Mouse (Mus musculus): ENCODE data around the gene Fignl2. TPM values are rescaled to one million over a fixed set of nuclear protein-coding genes. Genes with fewer than 3 reads are reported as not detected.

Gene Fignl2
- polyA plus RNA-seq, 1 experiment from 2014 or later, result 2.1 TPM

DNA sequence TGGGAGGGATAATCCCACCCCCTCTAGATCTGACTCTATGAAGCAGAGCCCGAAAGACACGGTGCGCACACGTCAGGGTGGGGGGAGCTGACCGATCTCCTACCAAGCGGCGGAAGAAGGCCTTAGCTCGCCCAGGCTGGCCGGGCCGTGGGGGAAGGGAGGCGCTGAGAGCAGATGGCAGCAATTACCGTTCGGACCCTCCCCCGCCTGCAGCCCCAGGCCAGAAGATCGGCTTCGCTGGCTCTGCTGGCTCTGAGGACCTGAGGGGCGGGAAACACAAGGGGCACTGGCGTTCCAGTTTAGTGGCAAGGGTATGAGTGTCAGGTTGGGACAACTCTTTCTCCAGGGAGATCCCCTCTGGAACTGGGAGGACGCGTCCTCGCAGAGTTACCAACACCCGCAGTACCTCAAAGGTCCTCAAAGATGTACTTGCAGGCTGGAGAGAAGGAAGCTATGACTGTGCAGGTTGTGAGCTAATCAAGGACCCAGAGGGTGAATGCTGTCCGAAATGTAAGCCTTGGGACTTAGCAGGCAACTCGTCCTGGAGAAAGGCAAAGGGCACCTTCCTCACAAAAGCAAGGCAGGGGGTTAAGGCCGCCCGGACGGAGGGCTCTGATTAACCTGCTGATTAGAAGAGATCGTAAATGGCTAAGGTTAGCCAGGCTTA lies 19.8 kb upstream of the Fignl2 start:
- Histone ChIP-seq H3K4me2 (replicated peaks; ENCODE audit: low read depth, low read length) (peak overlapping the region; percentile 28), H3K27ac (ENCODE audit: low read depth, low read length) (peak overlapping the region; percentile 79), H3K27me3 (ENCODE audit: control insufficient read depth, insufficient read depth, low read length) (no peaks in the 10 kb centered on the region), H3K4me3 (ENCODE audit: low read depth, low read length) (peak overlapping the region; percentile 12; the same call in 1 of the 2 replicates), H3K9ac (ENCODE audit: low read depth, low read length) (0 out of 2 replicates have a peak overlapping the region, but pooled peaks have one; percentile 31), H3K9me3 (ENCODE audit: control insufficient read depth, low read length) (no peaks in the 10 kb centered on the region), H3K4me1 (replicated peaks; ENCODE audit: control insufficient read depth, insufficient read depth, low read length) (peaks cover 23% of the 10 kb centered on the region), H3K36me3 (ENCODE audit: control insufficient read depth, insufficient read depth, low read length) (no peaks in the 10 kb centered on the region)
- DNase-seq (ENCODE audit: low spot score) (peak; percentile 87), ATAC-seq (ENCODE audit: low FRiP score) (peak; percentile 57)
- WGBS, result 2% methylated on average over 28 of the region's 28 CpGs

DNA sequence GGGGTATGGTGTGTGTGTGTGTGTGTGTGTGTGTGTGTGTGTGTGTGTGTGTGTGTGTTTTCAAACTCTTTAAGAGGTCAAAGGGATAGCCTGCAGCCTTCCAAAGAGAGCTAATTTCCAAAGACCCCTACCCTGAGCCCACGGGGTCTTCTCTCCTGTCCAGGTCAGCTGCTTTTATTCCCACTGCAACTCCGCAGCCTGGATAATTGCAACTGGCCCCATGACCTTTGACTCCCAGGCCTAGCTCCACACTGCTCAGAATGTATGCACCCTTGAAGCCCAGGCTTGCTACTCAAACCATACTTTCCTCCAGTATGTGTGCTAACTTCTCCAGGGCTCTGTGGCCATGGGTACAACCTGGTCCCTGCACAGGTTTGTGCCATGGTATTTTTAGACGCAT lies 17.0 kb upstream of the Fignl2 start:
- 36% methylated on average over 3 of the region's 3 CpGs for WGBS
- no peak overlapping the region for H3K4me3 ChIP-seq (ENCODE audit: low read depth, low read length)
- no peaks in the 10 kb centered on the region for H3K36me3 ChIP-seq (ENCODE audit: control insufficient read depth, insufficient read depth, low read length)
- no peaks in the 10 kb centered on the region for H3K27me3 ChIP-seq (ENCODE audit: control insufficient read depth, insufficient read depth, low read length)
- no peaks in the 10 kb centered on the region for H3K9me3 ChIP-seq (ENCODE audit: control insufficient read depth, low read length)
- DNase-seq (ENCODE audit: low spot score), result no peak
- H3K27ac ChIP-seq (ENCODE audit: low read depth, low read length), result peak overlapping the region; percentile 30; the same call in 1 of the 2 replicates
- ATAC-seq (ENCODE audit: low FRiP score), result no peak
- no peak overlapping the region for H3K4me2 ChIP-seq (replicated peaks; ENCODE audit: low read depth, low read length)
- H3K4me1 ChIP-seq (replicated peaks; ENCODE audit: control insufficient read depth, insufficient read depth, low read length), result peaks cover 29% of the 10 kb centered on the region
- no peak overlapping the region for H3K9ac ChIP-seq (ENCODE audit: low read depth, low read length)

DNA sequence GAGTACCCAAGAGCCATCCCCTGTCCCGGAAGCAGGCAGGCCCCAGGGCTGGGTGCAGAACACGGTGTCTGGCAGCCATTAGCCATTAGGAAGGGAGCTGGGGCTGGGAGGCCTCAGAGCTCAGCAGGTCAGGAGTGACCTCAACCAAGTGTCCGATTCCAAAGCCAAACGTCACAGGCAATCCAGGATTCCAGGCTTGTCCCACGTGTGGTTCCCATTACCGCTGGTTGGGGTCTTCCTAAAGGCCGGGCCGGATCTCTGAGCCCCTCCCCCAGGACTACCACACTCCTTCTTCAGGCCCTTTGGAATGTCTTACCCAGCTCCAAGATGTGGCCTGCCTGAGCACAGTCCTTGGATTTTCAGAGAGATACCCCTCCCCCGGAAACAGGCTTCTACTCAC lies 16.6 kb upstream of the Fignl2 start:
- Histone ChIP-seq H3K27me3 (ENCODE audit: control insufficient read depth, insufficient read depth, low read length) (no peaks in the 10 kb centered on the region), H3K9ac (ENCODE audit: low read depth, low read length) (no peak overlapping the region), H3K27ac (ENCODE audit: low read depth, low read length) (no peak overlapping the region), H3K4me1 (replicated peaks; ENCODE audit: control insufficient read depth, insufficient read depth, low read length) (peaks cover 29% of the 10 kb centered on the region), H3K36me3 (ENCODE audit: control insufficient read depth, insufficient read depth, low read length) (no peaks in the 10 kb centered on the region), H3K9me3 (ENCODE audit: control insufficient read depth, low read length) (no peaks in the 10 kb centered on the region), H3K4me2 (replicated peaks; ENCODE audit: low read depth, low read length) (no peak overlapping the region), H3K4me3 (ENCODE audit: low read depth, low read length) (no peak overlapping the region)
- WGBS, result 65% methylated on average over 9 of the region's 9 CpGs
- no peak for ATAC-seq (ENCODE audit: low FRiP score)
- DNase-seq (ENCODE audit: low spot score), result peak; percentile 46

DNA sequence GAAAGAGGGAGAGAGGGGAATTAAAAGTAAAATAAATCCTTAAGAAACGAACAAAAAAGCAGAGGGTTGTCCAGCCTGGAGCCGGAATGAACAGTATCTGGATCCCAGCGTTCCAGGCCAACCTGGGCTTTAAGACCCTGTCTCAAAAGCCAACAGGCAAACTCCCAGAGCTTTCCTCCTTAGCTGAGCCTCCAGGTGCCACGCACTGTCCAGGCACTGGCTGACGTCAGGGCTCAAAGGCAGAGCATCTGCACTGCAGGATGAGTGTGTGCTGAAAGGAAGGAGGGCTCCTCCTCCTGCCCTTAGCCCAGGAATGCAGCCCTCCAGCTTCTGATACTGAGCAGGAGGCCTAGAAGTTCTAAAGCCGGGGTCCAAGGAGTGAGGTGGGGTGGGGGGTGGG lies 15.6 kb upstream of the Fignl2 start:
- Histone ChIP-seq H3K27me3 (ENCODE audit: control insufficient read depth, insufficient read depth, low read length) (no peaks in the 10 kb centered on the region), H3K9me3 (ENCODE audit: control insufficient read depth, low read length) (no peaks in the 10 kb centered on the region), H3K36me3 (ENCODE audit: control insufficient read depth, insufficient read depth, low read length) (no peaks in the 10 kb centered on the region), H3K4me3 (ENCODE audit: low read depth, low read length) (no peak overlapping the region), H3K4me2 (replicated peaks; ENCODE audit: low read depth, low read length) (no peak overlapping the region), H3K27ac (ENCODE audit: low read depth, low read length) (peak overlapping the region; percentile 59), H3K4me1 (replicated peaks; ENCODE audit: control insufficient read depth, insufficient read depth, low read length) (peaks cover 29% of the 10 kb centered on the region), H3K9ac (ENCODE audit: low read depth, low read length) (no peak overlapping the region)
- DNase-seq (ENCODE audit: low spot score) (no peak), ATAC-seq (ENCODE audit: low FRiP score) (no peak)
- WGBS, result 43% methylated on average over 6 of the region's 6 CpGs

DNA sequence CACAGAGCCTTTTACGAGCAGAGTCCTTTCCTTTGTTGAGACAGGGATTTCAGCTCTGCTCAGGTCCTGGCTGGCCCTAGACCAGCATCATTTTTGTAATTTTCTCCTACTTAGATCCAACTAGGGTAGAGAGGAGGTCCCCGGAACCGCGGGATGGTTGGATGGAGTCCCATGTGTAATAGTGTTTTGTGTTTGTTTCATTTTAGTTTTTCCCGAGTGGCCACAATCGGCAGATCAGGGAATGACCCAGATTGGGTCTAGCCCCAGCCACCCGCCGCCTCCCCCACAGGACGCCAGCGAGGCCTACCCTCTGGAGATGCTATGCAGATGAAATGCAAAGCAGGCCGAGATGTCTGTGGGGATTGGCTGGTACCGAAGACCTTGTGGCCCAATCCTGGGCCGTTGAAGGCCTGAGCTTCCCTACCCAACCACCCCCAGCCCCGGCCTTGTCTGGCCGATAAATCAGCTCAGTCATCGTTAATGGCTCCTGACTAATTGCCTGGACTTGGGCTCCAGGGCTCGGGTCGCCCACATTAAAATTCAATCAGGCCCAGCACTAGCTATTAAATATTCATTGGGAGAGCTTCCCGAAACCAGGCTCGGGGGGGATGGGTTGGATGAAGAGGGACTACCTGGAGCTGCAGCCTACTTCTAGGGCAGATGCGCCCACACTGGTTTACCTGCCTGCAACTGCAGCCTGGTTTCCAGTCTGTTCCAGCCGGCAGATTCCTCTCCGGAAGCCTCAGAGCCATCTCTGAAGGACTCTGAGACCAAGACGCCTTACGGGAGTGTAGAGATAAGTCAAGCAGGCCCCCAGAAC lies 14.7 kb upstream of the Fignl2 start:
- ATAC-seq (ENCODE audit: low FRiP score) (peak; percentile 94), DNase-seq (ENCODE audit: low spot score) (peak; percentile 83)
- Histone ChIP-seq H3K4me1 (replicated peaks; ENCODE audit: control insufficient read depth, insufficient read depth, low read length) (peaks cover 22% of the 10 kb centered on the region), H3K36me3 (ENCODE audit: control insufficient read depth, insufficient read depth, low read length) (no peaks in the 10 kb centered on the region), H3K9ac (ENCODE audit: low read depth, low read length) (peak overlapping the region; percentile 47), H3K27ac (ENCODE audit: low read depth, low read length) (peak overlapping the region; percentile 89), H3K4me3 (ENCODE audit: low read depth, low read length) (no peak overlapping the region), H3K4me2 (replicated peaks; ENCODE audit: low read depth, low read length) (peak overlapping the region; percentile 19), H3K27me3 (ENCODE audit: control insufficient read depth, insufficient read depth, low read length) (no peaks in the 10 kb centered on the region), H3K9me3 (ENCODE audit: control insufficient read depth, low read length) (no peaks in the 10 kb centered on the region)
- 8% methylated on average over 25 of the region's 25 CpGs for WGBS

DNA sequence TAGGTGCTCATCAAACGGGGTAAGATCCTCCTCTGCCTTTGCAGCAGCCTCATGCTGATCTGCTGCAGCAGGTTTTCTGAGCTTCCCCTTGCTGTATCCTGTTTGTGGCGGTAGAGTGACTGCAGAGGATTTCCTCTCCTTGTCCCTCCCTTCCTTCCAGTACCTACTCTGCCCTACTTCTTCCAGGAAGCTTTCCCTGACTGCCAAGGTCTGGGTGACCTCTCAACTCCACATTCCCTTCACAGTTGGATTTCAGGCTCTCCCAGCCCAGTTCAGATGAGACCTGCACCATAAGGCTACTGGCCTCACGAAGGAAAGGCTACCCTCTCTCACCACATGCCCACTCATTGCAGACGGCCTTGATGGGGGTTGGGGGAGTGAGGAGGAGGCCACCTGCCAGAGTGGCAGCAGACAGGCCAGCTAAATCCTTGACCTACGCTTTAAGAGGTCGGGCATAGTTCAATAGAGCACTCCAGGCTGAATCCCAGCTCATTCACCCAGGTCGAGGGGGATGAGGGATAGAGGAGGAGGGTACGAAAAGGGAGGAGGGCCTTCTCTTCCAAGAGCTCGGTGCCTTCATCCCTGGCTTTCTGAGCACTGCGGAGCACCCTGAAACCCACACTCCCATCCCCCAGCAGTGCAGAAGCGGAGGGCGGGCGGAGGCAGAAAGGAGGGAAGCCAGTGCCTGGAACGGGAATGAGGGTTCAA lies 13.9 kb upstream of the Fignl2 start:
- no peaks in the 10 kb centered on the region for H3K36me3 ChIP-seq (ENCODE audit: control insufficient read depth, insufficient read depth, low read length)
- H3K27ac ChIP-seq (ENCODE audit: low read depth, low read length), result peak overlapping the region; percentile 89
- peaks cover 15% of the 10 kb centered on the region for H3K4me1 ChIP-seq (replicated peaks; ENCODE audit: control insufficient read depth, insufficient read depth, low read length)
- H3K27me3 ChIP-seq (ENCODE audit: control insufficient read depth, insufficient read depth, low read length), result no peaks in the 10 kb centered on the region
- H3K9me3 ChIP-seq (ENCODE audit: control insufficient read depth, low read length), result no peaks in the 10 kb centered on the region
- H3K9ac ChIP-seq (ENCODE audit: low read depth, low read length), result peak overlapping the region; percentile 47
- peak overlapping the region; percentile 19 for H3K4me2 ChIP-seq (replicated peaks; ENCODE audit: low read depth, low read length)
- H3K4me3 ChIP-seq (ENCODE audit: low read depth, low read length), result no peak overlapping the region
- DNase-seq (ENCODE audit: low spot score) (peak; percentile 58), ATAC-seq (ENCODE audit: low FRiP score) (no peak; the same call in 1 of the 2 replicates)
- WGBS, result 18% methylated on average over 14 of the region's 14 CpGs

DNA sequence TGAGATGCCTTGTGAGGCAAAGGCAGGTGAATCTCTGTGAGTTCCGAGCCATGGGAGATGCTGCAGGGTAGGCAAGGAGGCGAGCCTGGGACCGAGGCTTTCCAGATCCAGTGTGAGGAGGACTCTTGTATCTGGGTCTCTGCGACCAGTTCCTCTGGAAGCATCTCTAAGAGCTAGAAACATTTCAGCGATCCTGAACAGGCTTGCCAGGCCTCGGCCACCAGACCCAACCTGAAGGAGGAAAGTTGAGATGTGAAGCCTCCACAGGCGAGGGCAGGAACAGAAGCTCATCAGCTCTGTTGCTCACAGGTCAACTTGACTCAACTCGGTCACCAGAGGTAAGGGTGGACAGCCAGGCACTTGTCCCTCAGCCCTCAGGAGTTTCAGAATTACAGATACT lies 13.2 kb upstream of the Fignl2 start:
- DNase-seq (ENCODE audit: low spot score), result no peak
- H3K4me1 ChIP-seq (replicated peaks; ENCODE audit: control insufficient read depth, insufficient read depth, low read length), result peaks cover 14% of the 10 kb centered on the region

DNA sequence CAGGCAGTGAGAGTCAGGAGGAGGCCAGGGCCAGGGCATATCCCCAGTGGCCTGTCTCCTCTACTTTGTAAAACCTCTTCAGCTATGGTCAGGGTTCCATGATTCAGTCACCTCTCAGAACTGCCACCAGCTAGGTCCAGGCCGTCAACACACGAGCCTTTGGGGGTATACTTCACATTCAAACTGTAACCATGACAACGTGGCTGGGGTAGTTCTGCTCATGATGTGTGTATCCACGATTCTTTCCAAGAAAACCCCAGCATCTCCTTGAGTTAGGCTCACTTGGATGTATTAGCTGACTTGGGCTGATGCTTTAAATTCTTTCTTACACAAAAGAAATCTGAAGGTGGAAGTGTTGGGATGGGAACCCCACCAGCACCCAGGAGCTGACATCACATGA lies 9.9 kb upstream of the Fignl2 start:
- H3K36me3 ChIP-seq (ENCODE audit: control insufficient read depth, insufficient read depth, low read length), result no peaks in the 10 kb centered on the region
- H3K4me3 ChIP-seq (ENCODE audit: low read depth, low read length), result no peak overlapping the region
- H3K4me1 ChIP-seq (replicated peaks; ENCODE audit: control insufficient read depth, insufficient read depth, low read length), result peaks cover 6% of the 10 kb centered on the region
- no peaks in the 10 kb centered on the region for H3K27me3 ChIP-seq (ENCODE audit: control insufficient read depth, insufficient read depth, low read length)
- H3K9ac ChIP-seq (ENCODE audit: low read depth, low read length), result no peak overlapping the region
- no peak for ATAC-seq (ENCODE audit: low FRiP score)
- no peak overlapping the region for H3K4me2 ChIP-seq (replicated peaks; ENCODE audit: low read depth, low read length)
- DNase-seq (ENCODE audit: low spot score), result no peak
- H3K9me3 ChIP-seq (ENCODE audit: control insufficient read depth, low read length), result no peaks in the 10 kb centered on the region
- no peak overlapping the region for H3K27ac ChIP-seq (ENCODE audit: low read depth, low read length)
- 51% methylated on average over 4 of the region's 4 CpGs for whole genome bisulfite sequencing

More for the DNA sequence above, 13.2 kb upstream of the Fignl2 start:
- Histone ChIP-seq H3K27me3 (ENCODE audit: control insufficient read depth, insufficient read depth, low read length) (no peaks in the 10 kb centered on the region), H3K4me3 (ENCODE audit: low read depth, low read length) (no peak overlapping the region), H3K36me3 (ENCODE audit: control insufficient read depth, insufficient read depth, low read length) (no peaks in the 10 kb centered on the region), H3K9ac (ENCODE audit: low read depth, low read length) (no peak overlapping the region), H3K4me2 (replicated peaks; ENCODE audit: low read depth, low read length) (no peak overlapping the region), H3K9me3 (ENCODE audit: control insufficient read depth, low read length) (no peaks in the 10 kb centered on the region), H3K27ac (ENCODE audit: low read depth, low read length) (no peak overlapping the region)
- no peak for ATAC-seq (ENCODE audit: low FRiP score)
- 95% methylated on average over 8 of the region's 8 CpGs for WGBS

Data from hindbrain, embryonic 11.5 days (tissue).